Mouse (Mus musculus): ENCODE measurements around the gene Sptlc2. TPM values are rescaled to one million over a fixed set of nuclear protein-coding genes. Genes with fewer than 3 reads are reported as not detected.

Gene Sptlc2
- polyA plus RNA-seq, 1 experiment from 2014 or later, result 101 TPM

DNA sequence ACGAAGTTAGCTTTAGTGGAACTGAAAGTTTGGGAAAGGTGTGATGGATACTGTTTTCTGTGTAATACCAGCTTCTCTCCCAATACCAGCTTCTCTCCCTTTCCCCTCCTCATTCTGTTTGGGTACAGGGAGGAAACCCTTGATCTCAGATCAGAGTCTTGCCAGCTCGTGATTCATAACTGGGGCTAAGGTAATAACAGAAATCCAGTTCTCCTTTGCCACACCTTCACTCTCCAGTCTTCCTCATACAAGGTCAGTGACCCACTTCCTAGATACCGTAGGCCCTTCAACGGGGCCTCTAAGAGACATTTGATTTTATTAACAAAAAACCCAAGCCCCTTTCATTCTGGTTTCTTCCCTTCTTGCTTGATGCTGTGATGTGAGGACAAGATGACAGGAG lies 17.0 kb upstream of the Sptlc2 start:
- Histone ChIP-seq H3K9ac (ENCODE audit: low read length) (no peak overlapping the region), H3K27ac (ENCODE audit: low read depth) (no peak overlapping the region), H3K4me1 (replicated peaks; ENCODE audit: control insufficient read depth, insufficient read depth, low read length) (no peaks in the 10 kb centered on the region; the same call in 1 of the 2 replicates), H3K9me3 (ENCODE audit: control insufficient read depth, low read length) (no peaks in the 10 kb centered on the region), H3K4me2 (ENCODE audit: low read length) (no peak overlapping the region), H3K36me3 (ENCODE audit: control insufficient read depth, insufficient read depth, low read length) (no peaks in the 10 kb centered on the region), H3K27me3 (replicated peaks; ENCODE audit: control insufficient read depth, insufficient read depth, low read length) (no peaks in the 10 kb centered on the region), H3K4me3 (ENCODE audit: low read depth, low read length) (no peak overlapping the region)
- DNase-seq (ENCODE audit: low spot score) (no peak), ATAC-seq (replicated peaks; ENCODE audit: low FRiP score, low TSS enrichment, low read depth) (no peak)
- 86% methylated on average over 4 of the region's 4 CpGs for WGBS

DNA sequence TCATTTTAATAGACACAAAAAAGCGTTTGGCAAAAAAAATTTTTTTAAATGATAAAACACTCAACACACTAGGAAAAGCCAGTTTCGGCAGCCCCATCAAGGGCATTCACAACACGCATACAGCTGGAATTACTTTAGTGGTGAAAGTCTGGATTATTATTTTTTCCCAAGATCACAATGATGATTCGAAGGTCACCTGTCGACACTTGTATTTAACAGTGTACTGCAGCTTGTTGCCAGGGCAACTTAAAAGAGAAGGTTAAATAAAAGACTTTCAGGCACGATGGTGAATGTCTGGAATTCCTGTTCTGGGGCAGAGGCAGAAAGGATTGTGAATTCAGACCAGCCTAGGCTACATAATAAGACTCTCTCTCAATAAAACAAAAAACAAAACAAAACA lies 13.7 kb upstream of the Sptlc2 start:
- H3K9me3 ChIP-seq (ENCODE audit: control insufficient read depth, low read length), result no peaks in the 10 kb centered on the region
- no peaks in the 10 kb centered on the region for H3K36me3 ChIP-seq (ENCODE audit: control insufficient read depth, insufficient read depth, low read length)
- no peak overlapping the region for H3K9ac ChIP-seq (ENCODE audit: low read length)
- ATAC-seq (replicated peaks; ENCODE audit: low FRiP score, low TSS enrichment, low read depth) (no peak), DNase-seq (ENCODE audit: low spot score) (no peak)
- WGBS, result 57% methylated on average over 6 of the region's 6 CpGs
- H3K4me3 ChIP-seq (ENCODE audit: low read depth, low read length), result no peak overlapping the region
- no peaks in the 10 kb centered on the region for H3K4me1 ChIP-seq (replicated peaks; ENCODE audit: control insufficient read depth, insufficient read depth, low read length)
- no peak overlapping the region for H3K4me2 ChIP-seq (ENCODE audit: low read length)
- H3K27ac ChIP-seq (ENCODE audit: low read depth), result no peak overlapping the region
- no peaks in the 10 kb centered on the region for H3K27me3 ChIP-seq (replicated peaks; ENCODE audit: control insufficient read depth, insufficient read depth, low read length)

DNA sequence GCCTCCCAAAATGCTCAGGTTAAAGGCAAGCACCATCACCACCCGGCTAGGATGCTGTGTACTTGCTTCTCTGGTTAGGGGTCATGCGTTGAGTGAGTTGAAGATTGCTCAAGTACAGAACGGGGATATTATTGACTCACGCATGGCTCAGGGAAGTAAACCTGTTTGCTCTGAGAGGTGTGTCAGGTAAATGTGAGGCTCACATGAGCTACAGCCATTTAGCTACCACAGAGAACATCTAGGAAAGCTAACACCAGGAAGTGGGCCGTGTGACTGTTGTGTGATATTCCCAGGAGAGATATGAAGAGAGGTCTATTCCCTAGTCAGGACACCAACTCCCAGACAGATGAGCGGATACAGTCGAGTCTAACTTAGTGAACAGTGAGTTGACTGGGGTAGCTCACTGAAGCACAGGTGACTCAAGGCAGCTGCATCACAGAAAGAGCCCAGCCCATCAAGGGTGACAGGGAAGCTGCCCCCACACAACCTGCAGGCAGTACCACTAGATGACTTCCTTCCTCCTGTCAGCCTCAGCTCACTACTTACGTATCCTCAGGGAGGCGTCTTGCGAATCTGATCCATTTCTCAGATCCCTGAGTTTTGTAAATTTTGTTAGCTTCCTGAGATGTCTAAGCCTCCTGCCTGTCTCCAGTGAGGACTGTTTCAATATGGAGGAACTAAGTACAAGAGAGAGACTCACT lies 11.1 kb upstream of the Sptlc2 start:
- Histone ChIP-seq H3K27ac (ENCODE audit: low read depth) (no peak overlapping the region), H3K9ac (ENCODE audit: low read length) (no peak overlapping the region), H3K4me2 (ENCODE audit: low read length) (no peak overlapping the region), H3K4me1 (replicated peaks; ENCODE audit: control insufficient read depth, insufficient read depth, low read length) (no peaks in the 10 kb centered on the region), H3K27me3 (replicated peaks; ENCODE audit: control insufficient read depth, insufficient read depth, low read length) (no peaks in the 10 kb centered on the region), H3K36me3 (ENCODE audit: control insufficient read depth, insufficient read depth, low read length) (no peaks in the 10 kb centered on the region), H3K4me3 (ENCODE audit: low read depth, low read length) (no peak overlapping the region), H3K9me3 (ENCODE audit: control insufficient read depth, low read length) (no peaks in the 10 kb centered on the region)
- WGBS, result 79% methylated on average over 10 of the region's 10 CpGs
- DNase-seq (ENCODE audit: low spot score) (no peak), ATAC-seq (replicated peaks; ENCODE audit: low FRiP score, low TSS enrichment, low read depth) (peak; percentile 58; the same call in 1 of the 2 replicates)

DNA sequence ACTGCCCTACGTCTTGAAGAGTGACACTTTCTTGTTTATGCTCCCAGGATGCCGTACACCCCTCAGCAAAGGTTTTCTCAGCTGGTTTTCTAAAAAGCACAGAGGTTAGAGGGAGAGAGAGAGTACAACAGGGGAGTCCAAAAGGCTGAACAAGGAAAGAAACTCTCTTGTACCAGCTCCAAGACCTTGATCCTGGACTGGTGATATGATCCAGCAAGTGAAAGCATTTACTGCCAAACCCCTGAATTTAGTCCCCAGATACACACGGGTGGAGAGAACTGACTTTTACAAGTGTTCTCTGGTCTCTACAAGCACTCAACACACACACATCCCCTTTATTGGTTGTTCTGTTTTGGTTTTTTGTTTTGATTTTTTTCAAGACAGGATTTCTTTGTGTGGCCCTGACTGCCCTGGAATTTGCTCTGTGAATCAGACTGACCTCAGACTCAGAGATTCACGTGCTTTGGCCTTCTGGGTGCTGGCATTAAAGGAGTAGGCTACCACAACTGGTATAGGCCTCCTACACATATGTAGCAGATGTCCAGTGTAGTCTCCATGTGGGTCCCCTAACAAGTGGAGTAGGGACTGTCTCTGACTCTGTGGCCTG lies 9.8 kb upstream of the Sptlc2 start:
- ATAC-seq (replicated peaks; ENCODE audit: low FRiP score, low TSS enrichment, low read depth) (no peak), DNase-seq (ENCODE audit: low spot score) (no peak)
- H3K36me3 ChIP-seq (ENCODE audit: control insufficient read depth, insufficient read depth, low read length), result no peaks in the 10 kb centered on the region
- no peaks in the 10 kb centered on the region for H3K4me1 ChIP-seq (replicated peaks; ENCODE audit: control insufficient read depth, insufficient read depth, low read length)
- H3K27me3 ChIP-seq (replicated peaks; ENCODE audit: control insufficient read depth, insufficient read depth, low read length), result no peaks in the 10 kb centered on the region
- H3K4me3 ChIP-seq (ENCODE audit: low read depth, low read length), result no peak overlapping the region
- H3K27ac ChIP-seq (ENCODE audit: low read depth), result no peak overlapping the region
- H3K9me3 ChIP-seq (ENCODE audit: control insufficient read depth, low read length), result no peaks in the 10 kb centered on the region
- 61% methylated on average over 4 of the region's 4 CpGs for WGBS
- H3K4me2 ChIP-seq (ENCODE audit: low read length), result no peak overlapping the region
- H3K9ac ChIP-seq (ENCODE audit: low read length), result no peak overlapping the region

DNA sequence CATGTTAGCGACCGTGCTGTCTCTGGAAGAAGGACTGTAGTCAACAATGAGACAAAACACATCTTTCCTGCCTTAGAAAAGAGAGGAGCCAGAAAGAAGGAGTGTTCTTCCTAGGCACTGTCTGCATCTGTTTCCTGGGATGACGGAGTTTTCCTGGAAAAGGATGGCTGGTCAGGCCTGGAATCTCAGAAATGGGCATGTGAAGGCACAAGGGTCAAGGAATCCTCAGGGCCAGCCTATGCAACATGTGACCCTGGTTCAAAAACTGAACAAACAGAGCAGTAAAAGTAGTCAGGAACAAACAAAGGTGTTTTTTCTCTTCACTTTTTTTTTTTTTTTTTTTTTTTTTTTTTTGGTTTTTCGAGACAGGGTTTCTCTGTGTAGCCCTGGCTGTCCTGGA lies 9.0 kb upstream of the Sptlc2 start:
- H3K9ac ChIP-seq (ENCODE audit: low read length), result no peak overlapping the region
- no peaks in the 10 kb centered on the region for H3K4me1 ChIP-seq (replicated peaks; ENCODE audit: control insufficient read depth, insufficient read depth, low read length)
- 86% methylated on average over 4 of the region's 4 CpGs for WGBS
- no peaks in the 10 kb centered on the region for H3K36me3 ChIP-seq (ENCODE audit: control insufficient read depth, insufficient read depth, low read length)
- H3K27me3 ChIP-seq (replicated peaks; ENCODE audit: control insufficient read depth, insufficient read depth, low read length), result no peaks in the 10 kb centered on the region
- no peak overlapping the region for H3K4me2 ChIP-seq (ENCODE audit: low read length)
- H3K9me3 ChIP-seq (ENCODE audit: control insufficient read depth, low read length), result no peaks in the 10 kb centered on the region
- DNase-seq (ENCODE audit: low spot score) (no peak), ATAC-seq (replicated peaks; ENCODE audit: low FRiP score, low TSS enrichment, low read depth) (no peak)
- no peak overlapping the region for H3K27ac ChIP-seq (ENCODE audit: low read depth)
- no peak overlapping the region for H3K4me3 ChIP-seq (ENCODE audit: low read depth, low read length)

DNA sequence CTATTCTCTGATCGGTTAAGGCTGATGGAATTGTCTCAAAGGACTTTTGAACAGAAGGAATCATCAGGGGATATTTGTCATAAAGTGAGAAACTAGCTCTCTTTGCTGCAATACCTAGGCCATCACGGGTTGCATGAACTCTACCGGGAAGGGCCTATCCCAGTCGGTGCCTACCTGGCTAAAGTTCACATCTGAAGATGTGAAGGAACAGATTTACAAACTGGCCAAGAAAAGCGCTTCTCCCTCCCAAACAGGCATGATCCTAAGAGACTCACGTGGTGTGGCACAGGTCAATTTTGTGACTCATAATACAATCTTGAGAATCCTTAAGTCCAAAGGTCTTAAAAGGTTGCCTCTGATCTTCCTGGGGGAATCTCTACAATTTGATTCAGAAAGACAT lies 6.2 kb upstream of the Sptlc2 start:
- no peak overlapping the region for H3K27ac ChIP-seq (ENCODE audit: low read depth)
- H3K9me3 ChIP-seq (ENCODE audit: control insufficient read depth, low read length), result no peaks in the 10 kb centered on the region
- no peak overlapping the region for H3K4me2 ChIP-seq (ENCODE audit: low read length)
- DNase-seq (ENCODE audit: low spot score), result no peak
- H3K36me3 ChIP-seq (ENCODE audit: control insufficient read depth, insufficient read depth, low read length), result no peaks in the 10 kb centered on the region
- WGBS, result 83% methylated on average over 6 of the region's 6 CpGs
- no peak for ATAC-seq (replicated peaks; ENCODE audit: low FRiP score, low TSS enrichment, low read depth)
- no peaks in the 10 kb centered on the region for H3K4me1 ChIP-seq (replicated peaks; ENCODE audit: control insufficient read depth, insufficient read depth, low read length)
- H3K4me3 ChIP-seq (ENCODE audit: low read depth, low read length), result no peak overlapping the region
- no peak overlapping the region for H3K9ac ChIP-seq (ENCODE audit: low read length)
- H3K27me3 ChIP-seq (replicated peaks; ENCODE audit: control insufficient read depth, insufficient read depth, low read length), result no peaks in the 10 kb centered on the region

DNA sequence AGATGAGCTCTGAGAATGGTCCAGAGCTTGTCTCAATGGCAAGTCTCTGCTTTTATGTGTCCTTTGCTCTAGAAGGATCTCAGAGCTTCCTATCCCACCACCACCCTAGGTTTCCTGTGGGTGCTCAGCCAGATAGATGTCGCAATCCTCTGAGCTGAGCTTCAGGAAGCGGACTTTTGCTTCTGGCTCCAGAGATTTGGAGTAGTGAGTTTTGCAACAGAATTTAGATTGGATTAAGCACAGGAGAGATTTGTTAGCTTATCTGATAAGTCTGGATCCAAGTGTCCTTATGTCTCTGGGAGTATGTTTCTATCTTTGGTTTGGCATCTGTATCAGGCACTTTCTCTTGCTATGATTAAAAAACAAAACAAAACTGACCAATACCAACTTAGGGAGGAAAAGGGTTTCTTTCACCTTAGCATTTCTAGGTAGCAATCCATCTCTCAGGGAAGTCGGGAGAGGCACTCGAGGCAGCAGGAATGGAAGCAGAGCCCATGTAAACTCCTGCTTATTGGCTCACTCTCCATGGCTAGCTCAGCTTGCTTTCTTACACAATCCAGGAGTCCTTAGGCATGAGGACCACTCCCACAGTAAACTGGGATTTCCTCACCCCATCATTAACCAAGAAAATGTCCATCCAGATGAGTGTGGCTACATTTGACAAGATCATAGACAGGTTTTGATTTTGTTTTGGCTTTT lies 5.4 kb upstream of the Sptlc2 start:
- no peak overlapping the region for H3K4me3 ChIP-seq (ENCODE audit: low read depth, low read length)
- no peak overlapping the region for H3K27ac ChIP-seq (ENCODE audit: low read depth)
- ATAC-seq (replicated peaks; ENCODE audit: low FRiP score, low TSS enrichment, low read depth) (no peak), DNase-seq (ENCODE audit: low spot score) (no peak)
- no peaks in the 10 kb centered on the region for H3K36me3 ChIP-seq (ENCODE audit: control insufficient read depth, insufficient read depth, low read length)
- no peaks in the 10 kb centered on the region for H3K9me3 ChIP-seq (ENCODE audit: control insufficient read depth, low read length)
- no peaks in the 10 kb centered on the region for H3K27me3 ChIP-seq (replicated peaks; ENCODE audit: control insufficient read depth, insufficient read depth, low read length)
- no peak overlapping the region for H3K4me2 ChIP-seq (ENCODE audit: low read length)
- no peak overlapping the region for H3K9ac ChIP-seq (ENCODE audit: low read length)
- 74% methylated on average over 4 of the region's 4 CpGs for WGBS
- H3K4me1 ChIP-seq (replicated peaks; ENCODE audit: control insufficient read depth, insufficient read depth, low read length), result no peaks in the 10 kb centered on the region

DNA sequence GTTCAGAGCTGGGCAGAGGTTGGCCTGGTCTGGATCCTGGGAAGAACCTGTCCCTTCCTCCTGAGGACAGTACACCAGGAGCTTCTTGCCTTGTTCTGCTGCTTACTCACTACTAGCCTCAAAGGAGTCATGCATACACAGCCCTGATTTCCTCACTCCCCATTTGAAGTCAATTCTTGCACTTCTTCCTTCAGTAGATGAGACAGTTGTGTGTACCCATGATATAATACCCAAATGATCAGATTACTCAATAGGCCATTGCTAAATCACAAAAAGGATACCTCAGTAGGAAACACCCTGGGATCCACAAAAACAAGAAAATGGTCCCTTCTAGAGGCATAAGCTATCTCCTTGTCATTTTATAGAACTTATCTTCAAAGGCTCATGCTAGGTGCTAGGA lies 3.2 kb upstream of the Sptlc2 start:
- Histone ChIP-seq H3K4me1 (replicated peaks; ENCODE audit: control insufficient read depth, insufficient read depth, low read length) (peaks cover 6% of the 10 kb centered on the region), H3K27me3 (replicated peaks; ENCODE audit: control insufficient read depth, insufficient read depth, low read length) (no peaks in the 10 kb centered on the region), H3K9ac (ENCODE audit: low read length) (no peak overlapping the region), H3K4me3 (ENCODE audit: low read depth, low read length) (no peak overlapping the region), H3K27ac (ENCODE audit: low read depth) (no peak overlapping the region), H3K36me3 (ENCODE audit: control insufficient read depth, insufficient read depth, low read length) (no peaks in the 10 kb centered on the region), H3K9me3 (ENCODE audit: control insufficient read depth, low read length) (no peaks in the 10 kb centered on the region), H3K4me2 (ENCODE audit: low read length) (no peak overlapping the region)
- no peak for DNase-seq (ENCODE audit: low spot score)
- ATAC-seq (replicated peaks; ENCODE audit: low FRiP score, low TSS enrichment, low read depth), result no peak
